In genomic region chr17:86765762-86766404, GRCm38 (mm10) we compare ENCODE assay signal across 24 mouse cellular contexts. TPM values are rescaled to one million over a fixed set of nuclear protein-coding genes. Genes with fewer than 3 reads are reported as not detected.
DNase-seq lines count a peak whose midpoint lies in the region; ATAC-seq and TF ChIP-seq lines count a peak whose summit lies in the region.
"Had no signal": no experiment of that assay in that cellular context is flagged by ENCODE, and none has a peak within 500 bp of the region (broad histone marks: within the 10 kb centered on the region; RNA-seq: fewer than 3 reads in every experiment).

No protein-coding gene starts in this region.

- H3K4me2 ChIP-seq in liver, embryonic 15.5 days: no peak overlapping the region
- H3K4me2 ChIP-seq: hindbrain, embryonic 14.5 days; limb, embryonic 15.5 days; midbrain, embryonic 12.5 days had no signal

- peaks cover 67% of the 10 kb centered on the region for H3K36me3 ChIP-seq in heart, adult 2 months (ENCODE audit: control insufficient read depth, insufficient read depth, low read length)
- H3K36me3 ChIP-seq in heart, embryonic 10.5 days: no peaks in the 10 kb centered on the region
- no peaks in the 10 kb centered on the region for H3K36me3 ChIP-seq in liver, embryonic 15.5 days (replicated peaks)
- H3K36me3 ChIP-seq: forebrain, embryonic 10.5 days; limb, embryonic 15.5 days; midbrain, embryonic 12.5 days had no signal

- peaks cover 12% of the 10 kb centered on the region for H3K79me2 ChIP-seq in heart, adult 2 months (replicated peaks; ENCODE audit: control insufficient read depth, insufficient read depth, low read length)

- intact Hi-C loops in heart, adult 2 months (cut with DNase I): no loop called here

- no peak for TF ChIP-seq CTCF in heart, adult 2 months (IDR thresholded peaks at IDR 0.05)
- TF ChIP-seq CTCF in layer of hippocampus, adult 2 months (conservative IDR thresholded peaks at IDR 0.05): no peak

- peaks cover 63% of the 10 kb centered on the region for H3K4me1 ChIP-seq in heart, adult 2 months (ENCODE audit: control insufficient read depth, insufficient read depth, low read length)
- H3K4me1 ChIP-seq in heart, embryonic 10.5 days: peaks cover 30% of the 10 kb centered on the region
- peaks cover 77% of the 10 kb centered on the region for H3K4me1 ChIP-seq in brown adipose tissue, adult 24 weeks (ENCODE audit: control insufficient read depth, insufficient read depth, insufficient read length, low read length)
- H3K4me1 ChIP-seq in liver, embryonic 15.5 days (replicated peaks): peaks cover 40% of the 10 kb centered on the region
- H3K4me1 ChIP-seq: midbrain, embryonic 12.5 days had no signal

- no peak overlapping the region for H3K9ac ChIP-seq in heart, adult 2 months (ENCODE audit: low read depth, low read length)
- no peak overlapping the region for H3K9ac ChIP-seq in liver, embryonic 15.5 days
- H3K9ac ChIP-seq: hindbrain, embryonic 14.5 days; limb, embryonic 15.5 days; midbrain, embryonic 12.5 days had no signal

- no peak overlapping the region for H3K4me3 ChIP-seq in heart, adult 2 months
- H3K4me3 ChIP-seq in heart, embryonic 10.5 days: no peak overlapping the region
- H3K4me3 ChIP-seq in layer of hippocampus, adult 2 months: no peak overlapping the region
- H3K4me3 ChIP-seq in brown adipose tissue, adult 24 weeks (ENCODE audit: insufficient read depth, low read depth, low read length): no peak overlapping the region
- H3K4me3 ChIP-seq in liver, embryonic 15.5 days (replicated peaks): no peak overlapping the region
- H3K4me3 ChIP-seq: forebrain, embryonic 10.5 days; limb, embryonic 15.5 days; midbrain, embryonic 12.5 days had no signal

- peak in 1 of 2 experiments; percentile 34 for DNase-seq in heart, adult 2 months
- no peak for DNase-seq in heart, embryonic 10.5 days (ENCODE audit: low spot score)
- DNase-seq in layer of hippocampus, adult 2 months (ENCODE audit: low spot score in 2 of 2): no peak
- DNase-seq in layer of hippocampus, postnatal 36 days: no peak
- DNase-seq: adrenal gland, adult 8-10 months; cerebellum, adult 18-20 months; gastrocnemius, postnatal 36 days; heart, postnatal 4 days; lung, postnatal 14 days; thymus, adult 2 months; thymus, postnatal 4 days had no signal

- H3K27me3 ChIP-seq in heart, adult 2 months (ENCODE audit: control insufficient read depth, insufficient read depth, low read length): no peaks in the 10 kb centered on the region
- H3K27me3 ChIP-seq in heart, embryonic 10.5 days (ENCODE audit: insufficient read depth, poor library complexity, severe bottlenecking): no peaks in the 10 kb centered on the region
- H3K27me3 ChIP-seq in liver, embryonic 15.5 days: no peaks in the 10 kb centered on the region
- H3K27me3 ChIP-seq: limb, embryonic 15.5 days; midbrain, embryonic 12.5 days had no signal

- H3K27ac ChIP-seq in heart, adult 2 months: peak overlapping the region; percentile 91
- H3K27ac ChIP-seq in heart, embryonic 10.5 days: no peak overlapping the region
- H3K27ac ChIP-seq in layer of hippocampus, adult 2 months: peak overlapping the region; percentile 32; the same call in 1 of the 2 replicates
- peak overlapping the region; percentile 54 for H3K27ac ChIP-seq in brown adipose tissue, adult 24 weeks (replicated peaks; ENCODE audit: low read depth, low read length)
- 0 out of 2 replicates have a peak overlapping the region, but pooled peaks have one; percentile 48 for H3K27ac ChIP-seq in liver, embryonic 15.5 days (replicated peaks)
- H3K27ac ChIP-seq: forebrain, embryonic 10.5 days; hindbrain, embryonic 14.5 days; kidney, postnatal 0 days; limb, embryonic 15.5 days; midbrain, embryonic 12.5 days; stomach, postnatal 0 days had no signal

- no peak for TF ChIP-seq POLR2A in heart, adult 2 months (IDR thresholded peaks at IDR 0.05; ENCODE audit: insufficient read depth, low read depth, low read length)

- H3K9me3 ChIP-seq in heart, embryonic 10.5 days: no peaks in the 10 kb centered on the region
- H3K9me3 ChIP-seq in liver, embryonic 15.5 days (replicated peaks): no peaks in the 10 kb centered on the region
- H3K9me3 ChIP-seq: forebrain, embryonic 10.5 days; limb, embryonic 15.5 days; midbrain, embryonic 12.5 days had no signal

- ATAC-seq in liver, embryonic 15.5 days (ENCODE audit: insufficient read depth): peak; percentile 51; the same call in 1 of the 2 replicates
- no peak for ATAC-seq in megakaryocyte, adult 5-6 weeks (ENCODE audit: poor library complexity, severe bottlenecking)
- ATAC-seq: activated CD4-positive, CD25-positive, alpha-beta regulatory T cell, adult 4 months; forebrain, embryonic 16.5 days; inflammation-experienced regulatory T-cells, adult 6 months had no signal

- no peak for TF ChIP-seq EP300 in heart, adult 2 months (IDR thresholded peaks at IDR 0.05; ENCODE audit: insufficient read depth, low read depth, low read length)

- 45% methylated on average over 8 of the region's 8 CpGs for WGBS in heart, adult 2 months
- 93% methylated on average over 8 of the region's 8 CpGs for WGBS in heart, embryonic 10.5 days
- WGBS in liver, embryonic 15.5 days (ENCODE audit: insufficient replicate concordance): 70% methylated on average over 8 of the region's 8 CpGs

RNA-seq across cellular contexts. Expression of gene Epas1, which starts 12.4 kb away (rescaled TPM):
- total RNA-seq in heart, adult 2 months (2021): 100 to 1,000 TPM; 244 to 277 TPM
- 115 and 119 TPM in 2 replicates for polyA plus RNA-seq in heart, adult 2 months (2012; rRNA removed)
- polyA plus RNA-seq in heart, embryonic 10.5 days (2016; fragmentation: Nextera tagmentation; extraction: Ambion mirVana): 5.8 and 6.0 TPM in 2 replicates
- 10 to 100 TPM; 98.7 to 99.2 TPM for total RNA-seq in layer of hippocampus, adult 2 months (2021)
- 10 to 100 TPM; 90.7 to 91.1 TPM for total RNA-seq in layer of hippocampus, postnatal 36 days (2021)
- polyA plus RNA-seq in brown adipose tissue, adult 24 weeks (2012; ENCODE audit: insufficient read depth, insufficient read length, missing spikeins): 196 and 238 TPM in 2 replicates
- 2.6 and 2.8 TPM in 2 replicates for polyA plus RNA-seq in liver, embryonic 15.5 days (2015; fragmentation: Nextera tagmentation; extraction: Ambion mirVana)
- total RNA-seq in megakaryocyte, adult 5-6 weeks (2015): 0.91 and 1.3 TPM in 2 replicates
- 0.07 and 0.33 TPM in 2 replicates for total RNA-seq in megakaryocyte, adult 5-6 weeks (2017)
- total RNA-seq: megakaryocyte progenitor cell, adult 5-6 weeks had no signal

Comparison
In these comparisons a context has a peak if more than half of its experiments do, and no peak if none do; other contexts are left out.
1. RNA of gene Epas1, which starts 12.4 kb away (total RNA-seq): 244 to 277 TPM in heart, adult 2 months, 98.7 to 99.2 TPM in layer of hippocampus, adult 2 months and 90.7 to 91.1 TPM in layer of hippocampus, postnatal 36 days; 0.07 to 1.3 TPM in megakaryocyte, adult 5-6 weeks; every median in the first group is over 10 times any median in the second.